Mouse (Mus musculus): Measurements from ENCODE around the gene Gm10401. TPM values are rescaled to one million over a fixed set of nuclear protein-coding genes. Genes with fewer than 3 reads are reported as not detected.

The Gm10401 gene
- polyA plus RNA-seq, 1 experiment from 2014 or later = 12.0 TPM

DNA sequence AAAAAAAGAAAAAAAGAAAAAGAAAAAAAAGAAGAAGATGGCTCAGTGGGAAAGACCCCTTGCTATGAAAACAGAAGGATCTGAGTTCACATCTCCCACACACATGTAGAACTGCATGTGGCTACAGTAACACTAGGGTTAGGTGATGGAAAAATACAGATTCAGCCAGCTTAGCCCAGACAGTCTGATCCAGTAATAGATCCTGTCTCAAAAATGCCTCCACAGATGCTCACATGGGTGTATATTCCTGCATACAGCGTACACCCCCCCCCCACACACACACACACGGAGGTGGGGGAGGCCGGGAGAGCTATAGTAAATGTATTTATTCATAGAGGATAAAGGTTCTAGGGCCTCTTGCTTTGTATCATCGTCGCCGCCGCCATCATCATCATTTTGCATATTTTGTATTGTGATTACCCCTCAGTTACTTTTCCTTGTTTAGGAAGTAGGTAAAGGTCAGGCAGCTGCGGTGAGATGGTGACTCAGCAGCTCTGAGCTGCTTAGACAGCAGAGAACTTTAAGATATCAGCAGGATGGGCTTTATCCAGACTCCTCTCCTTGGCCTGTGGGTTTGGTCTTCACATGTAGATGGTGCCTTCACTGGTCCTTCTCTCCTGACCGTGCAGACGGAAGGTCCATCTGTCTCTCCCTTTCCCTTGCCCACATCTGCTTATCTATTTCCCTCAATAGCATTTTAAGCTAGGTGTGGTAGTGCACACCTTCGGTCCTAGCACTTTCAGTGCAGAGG is 29.2 kb downstream of the Gm10401 start:
- Histone ChIP-seq H3K36me3 (peaks cover 8% of the 10 kb centered on the region; the same call in 1 of the 2 replicates), H3K9ac (peak overlapping the region; percentile 68), H3K27ac (peak overlapping the region; percentile 99), H3K4me3 (replicated peaks) (peak overlapping the region; percentile 26; the same call in 1 of the 2 replicates), H3K4me2 (peak overlapping the region; percentile 65), H3K4me1 (replicated peaks) (peaks cover 93% of the 10 kb centered on the region), H3K27me3 (no peaks in the 10 kb centered on the region), H3K9me3 (replicated peaks) (no peaks in the 10 kb centered on the region)
- DNase-seq = peak; percentile 69
- ATAC-seq (ENCODE audit: low read depth) = peak; percentile 77
- WGBS (ENCODE audit: insufficient replicate concordance) = 35% methylated on average over 11 of the region's 11 CpGs

GRCm38 (mm10) chr5:115066245-115066644 is 31.9 kb downstream of the Gm10401 start:
- DNase-seq (no peak), ATAC-seq (ENCODE audit: low read depth) (no peak)
- H3K4me3 ChIP-seq (replicated peaks) = no peak overlapping the region
- no peaks in the 10 kb centered on the region for H3K9me3 ChIP-seq (replicated peaks)
- 34% methylated on average over 4 of the region's 4 CpGs for WGBS (ENCODE audit: insufficient replicate concordance)
- peaks cover 28% of the 10 kb centered on the region for H3K36me3 ChIP-seq
- peak overlapping the region; percentile 60 for H3K27ac ChIP-seq
- H3K9ac ChIP-seq = no peak overlapping the region
- no peak overlapping the region for H3K4me2 ChIP-seq
- peaks cover 83% of the 10 kb centered on the region for H3K4me1 ChIP-seq (replicated peaks)
- no peaks in the 10 kb centered on the region for H3K27me3 ChIP-seq

GRCm38 (mm10) chr5:115063391-115063790 is 34.7 kb downstream of the Gm10401 start:
- DNase-seq (no peak), ATAC-seq (ENCODE audit: low read depth) (no peak)
- H3K9ac ChIP-seq = no peak overlapping the region
- H3K9me3 ChIP-seq (replicated peaks) = no peaks in the 10 kb centered on the region
- H3K4me1 ChIP-seq (replicated peaks) = peaks cover 85% of the 10 kb centered on the region
- no peaks in the 10 kb centered on the region for H3K27me3 ChIP-seq
- WGBS (ENCODE audit: insufficient replicate concordance) = 86% methylated on average over 7 of the region's 7 CpGs
- H3K4me2 ChIP-seq = no peak overlapping the region
- H3K4me3 ChIP-seq (replicated peaks) = no peak overlapping the region
- H3K36me3 ChIP-seq = peaks cover 28% of the 10 kb centered on the region
- no peak overlapping the region for H3K27ac ChIP-seq

- WGBS (ENCODE audit: insufficient replicate concordance) = 64% methylated on average over 1 of the region's 1 CpGs
- no peak overlapping the region for H3K4me2 ChIP-seq
- peaks cover 85% of the 10 kb centered on the region for H3K4me1 ChIP-seq (replicated peaks)
- no peak overlapping the region for H3K9ac ChIP-seq
- H3K4me3 ChIP-seq (replicated peaks) = no peak overlapping the region
- DNase-seq (no peak), ATAC-seq (ENCODE audit: low read depth) (no peak)
- no peak overlapping the region for H3K27ac ChIP-seq
- H3K27me3 ChIP-seq = no peaks in the 10 kb centered on the region
- H3K36me3 ChIP-seq = peaks cover 28% of the 10 kb centered on the region
- H3K9me3 ChIP-seq (replicated peaks) = no peaks in the 10 kb centered on the region
Observed at GRCm38 (mm10) chr5:115062566-115062965, 35.5 kb downstream of the Gm10401 start.

DNA sequence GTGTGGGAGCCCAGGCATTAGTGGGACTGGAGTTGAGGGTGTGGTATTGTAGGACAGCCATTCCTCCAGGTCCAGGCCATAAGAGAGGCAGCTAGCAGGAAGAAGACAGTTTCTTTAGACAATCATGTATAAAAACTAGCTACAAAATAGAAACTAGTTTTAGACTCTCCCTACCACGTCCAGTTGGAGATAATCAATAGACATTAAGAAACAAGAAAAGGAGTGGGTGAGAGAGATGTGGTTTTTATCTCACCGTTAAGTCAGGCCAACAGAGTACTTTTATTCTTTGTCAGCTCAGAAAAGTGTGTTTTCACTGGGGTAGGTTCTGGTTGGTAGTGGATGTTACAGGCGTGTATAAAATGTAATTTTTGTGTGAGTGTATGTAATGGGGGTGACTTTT is 37.1 kb downstream of the Gm10401 start:
- H3K4me2 ChIP-seq = no peak overlapping the region
- H3K36me3 ChIP-seq = peaks cover 31% of the 10 kb centered on the region
- peaks cover 86% of the 10 kb centered on the region for H3K4me1 ChIP-seq (replicated peaks)
- H3K4me3 ChIP-seq (replicated peaks) = no peak overlapping the region
- no peak for DNase-seq
- no peaks in the 10 kb centered on the region for H3K9me3 ChIP-seq (replicated peaks)
- H3K9ac ChIP-seq = no peak overlapping the region
- H3K27ac ChIP-seq = peak overlapping the region; percentile 93
- ATAC-seq (ENCODE audit: low read depth) = no peak
- H3K27me3 ChIP-seq = no peaks in the 10 kb centered on the region
- 36% methylated on average over 3 of the region's 3 CpGs for WGBS (ENCODE audit: insufficient replicate concordance)

DNA sequence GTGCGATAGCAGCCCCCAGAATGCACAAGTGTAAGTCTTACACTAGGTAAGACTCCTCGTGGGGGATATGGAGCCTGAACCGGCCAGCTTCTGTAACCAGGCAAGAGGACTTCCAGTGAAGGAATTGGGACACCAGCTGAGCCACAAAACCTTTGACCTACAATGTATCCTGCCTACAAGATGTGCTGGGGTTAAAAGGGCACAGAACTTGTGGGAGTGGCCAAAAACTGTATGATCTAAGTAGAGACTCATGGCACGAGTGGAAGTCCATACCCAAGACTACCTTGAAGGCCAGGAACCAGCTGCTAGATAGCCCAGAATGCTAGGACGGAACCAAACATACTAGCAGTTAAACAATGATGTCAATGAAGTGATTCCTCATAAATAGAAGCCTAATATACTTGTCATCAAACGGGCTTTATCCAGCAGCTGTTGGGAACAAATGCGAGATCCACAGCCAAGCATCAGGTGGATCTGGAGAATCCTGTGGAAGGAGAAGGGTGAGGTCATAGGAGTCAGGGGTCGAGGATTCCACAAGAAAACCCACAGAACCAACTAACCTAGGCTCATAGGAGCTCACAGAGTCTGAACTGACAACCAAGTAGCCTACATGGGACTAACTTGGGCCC is 37.9 kb downstream of the Gm10401 start:
- ATAC-seq (ENCODE audit: low read depth) = no peak
- DNase-seq = no peak

DNA sequence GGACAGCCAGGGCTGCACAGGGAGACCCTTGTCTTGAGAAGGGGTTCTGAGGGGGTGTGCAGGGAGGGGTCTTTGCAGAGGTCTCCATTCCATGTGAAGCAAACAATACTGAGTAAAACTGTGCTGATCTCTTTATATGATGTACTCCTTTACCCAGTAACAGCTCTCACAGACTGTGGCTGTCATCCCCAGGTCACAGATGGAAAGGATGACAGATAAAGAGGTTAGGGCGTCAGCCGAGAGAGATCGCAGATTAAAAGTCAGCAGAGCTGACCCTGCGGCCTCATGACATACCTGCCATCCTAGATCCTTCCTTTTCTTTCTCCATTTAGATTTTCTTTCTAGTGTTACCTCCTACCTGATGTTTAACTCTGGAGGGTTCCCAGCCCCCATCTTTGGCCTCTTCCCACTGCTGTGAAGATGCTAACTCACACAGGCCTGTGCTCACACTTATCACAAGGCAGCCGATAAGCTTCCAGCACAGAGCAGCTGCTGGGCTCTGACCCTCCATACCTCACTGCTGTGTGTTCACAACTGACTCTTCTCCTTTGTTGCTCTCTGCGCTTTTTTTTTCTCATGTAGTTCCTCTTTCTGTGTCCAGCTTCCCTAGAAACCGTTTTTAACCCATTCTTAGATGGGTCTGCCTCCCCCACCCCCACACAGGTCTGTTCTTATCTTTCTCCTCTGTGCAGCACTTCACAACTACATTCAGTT is 39.4 kb downstream of the Gm10401 start:
- WGBS (ENCODE audit: insufficient replicate concordance) = 8% methylated on average over 7 of the region's 7 CpGs
- H3K9ac ChIP-seq = peak overlapping the region; percentile 58
- H3K4me3 ChIP-seq (replicated peaks) = peak overlapping the region; percentile 19
- ATAC-seq (ENCODE audit: low read depth) (peak; percentile 84), DNase-seq (peak; percentile 69)
- peak overlapping the region; percentile 93 for H3K27ac ChIP-seq
- no peaks in the 10 kb centered on the region for H3K27me3 ChIP-seq
- H3K36me3 ChIP-seq = peaks cover 23% of the 10 kb centered on the region
- peak overlapping the region; percentile 57 for H3K4me2 ChIP-seq
- no peaks in the 10 kb centered on the region for H3K9me3 ChIP-seq (replicated peaks)
- peaks cover 91% of the 10 kb centered on the region for H3K4me1 ChIP-seq (replicated peaks)

More for the DNA sequence above, 37.9 kb downstream of the Gm10401 start:
- peak overlapping the region; percentile 58 for H3K9ac ChIP-seq
- H3K4me2 ChIP-seq = 0 out of 2 replicates have a peak overlapping the region, but pooled peaks have one; percentile 57
- H3K27me3 ChIP-seq = no peaks in the 10 kb centered on the region
- H3K4me3 ChIP-seq (replicated peaks) = no peak overlapping the region
- H3K9me3 ChIP-seq (replicated peaks) = no peaks in the 10 kb centered on the region
- 70% methylated on average over 8 of the region's 8 CpGs for WGBS (ENCODE audit: insufficient replicate concordance)
- H3K27ac ChIP-seq = peak overlapping the region; percentile 93
- peaks cover 86% of the 10 kb centered on the region for H3K4me1 ChIP-seq (replicated peaks)
- peaks cover 31% of the 10 kb centered on the region for H3K36me3 ChIP-seq

- Histone ChIP-seq H3K9ac (peak overlapping the region; percentile 22; the same call in 1 of the 2 replicates), H3K27me3 (no peaks in the 10 kb centered on the region), H3K4me3 (replicated peaks) (no peak overlapping the region), H3K36me3 (peaks cover 12% of the 10 kb centered on the region), H3K4me1 (replicated peaks) (peaks cover 100% of the 10 kb centered on the region), H3K9me3 (replicated peaks) (no peaks in the 10 kb centered on the region), H3K4me2 (peak overlapping the region; percentile 31), H3K27ac (peak overlapping the region; percentile 93)
- peak; percentile 75 for DNase-seq
- 21% methylated on average over 4 of the region's 4 CpGs for whole genome bisulfite sequencing (ENCODE audit: insufficient replicate concordance)
- peak; percentile 63 for ATAC-seq (ENCODE audit: low read depth)
Observed at GRCm38 (mm10) chr5:115057153-115057552, 40.9 kb downstream of the Gm10401 start.

GRCm38 (mm10) chr5:115055418-115055817 is 42.7 kb downstream of the Gm10401 start:
- DNase-seq = peak; percentile 74
- H3K4me2 ChIP-seq = peak overlapping the region; percentile 41
- peak overlapping the region; percentile 93 for H3K27ac ChIP-seq
- 0 out of 2 replicates have a peak, but pooled peaks cover 4% of the 10 kb centered on the region for H3K36me3 ChIP-seq
- no peak overlapping the region for H3K4me3 ChIP-seq (replicated peaks)
- ATAC-seq (ENCODE audit: low read depth) = peak; percentile 79
- H3K4me1 ChIP-seq (replicated peaks) = peaks cover 100% of the 10 kb centered on the region
- peak overlapping the region; percentile 47 for H3K9ac ChIP-seq
- WGBS (ENCODE audit: insufficient replicate concordance) = 19% methylated on average over 6 of the region's 6 CpGs
- no peaks in the 10 kb centered on the region for H3K9me3 ChIP-seq (replicated peaks)
- no peaks in the 10 kb centered on the region for H3K27me3 ChIP-seq

GRCm38 (mm10) chr5:115053791-115054396 is 44.2 kb downstream of the Gm10401 start:
- Histone ChIP-seq H3K27ac (peak overlapping the region; percentile 93), H3K4me3 (replicated peaks) (no peak overlapping the region), H3K9ac (peak overlapping the region; percentile 47), H3K27me3 (no peaks in the 10 kb centered on the region), H3K9me3 (replicated peaks) (no peaks in the 10 kb centered on the region), H3K4me2 (peak overlapping the region; percentile 41), H3K36me3 (0 out of 2 replicates have a peak, but pooled peaks cover 4% of the 10 kb centered on the region), H3K4me1 (replicated peaks) (peaks cover 100% of the 10 kb centered on the region)
- WGBS (ENCODE audit: insufficient replicate concordance) = 68% methylated on average over 22 of the region's 22 CpGs
- DNase-seq (peak; percentile 70), ATAC-seq (ENCODE audit: low read depth) (peak; percentile 63)

GRCm38 (mm10) chr5:115052546-115052945 is 45.5 kb downstream of the Gm10401 start:
- Histone ChIP-seq H3K4me2 (no peak overlapping the region), H3K27me3 (no peaks in the 10 kb centered on the region), H3K9ac (no peak overlapping the region), H3K36me3 (0 out of 2 replicates have a peak, but pooled peaks cover 4% of the 10 kb centered on the region), H3K27ac (peak overlapping the region; percentile 25; the same call in 1 of the 2 replicates), H3K4me1 (replicated peaks) (peaks cover 97% of the 10 kb centered on the region), H3K4me3 (replicated peaks) (no peak overlapping the region), H3K9me3 (replicated peaks) (no peaks in the 10 kb centered on the region)
- DNase-seq = no peak
- WGBS (ENCODE audit: insufficient replicate concordance) = 70% methylated on average over 8 of the region's 8 CpGs
- no peak for ATAC-seq (ENCODE audit: low read depth)

Data from liver, embryonic 13.5 days (tissue).